ENCODE assay signal across 7 mouse cellular contexts in genomic region chr4:55077133-55077889, GRCm38 (mm10).
A peak's percentile ranks its signal among the peaks of the same experiment; 100 is the strongest.
DNase-seq lines count a peak whose midpoint lies in the region; ATAC-seq and TF ChIP-seq lines count a peak whose summit lies in the region.

No protein-coding gene starts in this region.

- H3K27me3 ChIP-seq in midbrain, embryonic 11.5 days (ENCODE audit: control insufficient read depth, insufficient read depth, low read length) = no peaks in the 10 kb centered on the region
- H3K27me3 ChIP-seq in stomach, postnatal 0 days (ENCODE audit: control insufficient read depth, insufficient read depth, low read length) = no peaks in the 10 kb centered on the region

- no peak for TF ChIP-seq POLR2A in brain, embryonic 14.5 days (IDR thresholded peaks at IDR 0.05; ENCODE audit: borderline replicate concordance, extremely low read depth, insufficient read depth, insufficient read length, poor library complexity, severe bottlenecking)

- H3K9me3 ChIP-seq in midbrain, embryonic 11.5 days (ENCODE audit: control insufficient read depth, low read length) = no peaks in the 10 kb centered on the region
- no peaks in the 10 kb centered on the region for H3K9me3 ChIP-seq in stomach, postnatal 0 days (ENCODE audit: control insufficient read depth, low read length)

- peak overlapping the region; percentile 72 for H3K27ac ChIP-seq in midbrain, embryonic 11.5 days (ENCODE audit: low read depth, low read length)
- H3K27ac ChIP-seq in stomach, postnatal 0 days (replicated peaks) = peak overlapping the region; percentile 31; the same call in 1 of the 2 replicates

- no peak for TF ChIP-seq EP300 in stomach, postnatal 0 days (optimal IDR thresholded peaks at IDR 0.05)

- WGBS in midbrain, embryonic 11.5 days = 27% methylated on average over 11 of the region's 11 CpGs
- WGBS in stomach, postnatal 0 days = 63% methylated on average over 11 of the region's 11 CpGs

- peak; percentile 18 for DNase-seq in ZHBTc4 (ENCODE audit: low read depth, low spot score)
- peak; percentile 94 for DNase-seq in brain, embryonic 14.5 days (ENCODE audit: low read depth)
- peak; percentile 60 to 63 for DNase-seq in heart, adult 9 months (ENCODE audit: low spot score in 2 of 2)
- peak; percentile 51 to 65 for DNase-seq in kidney, postnatal 36 days
- peak; percentile 91 for DNase-seq in midbrain, embryonic 11.5 days (ENCODE audit: low spot score, missing footprints)
- no peak for DNase-seq in stomach, postnatal 0 days (ENCODE audit: low spot score)
- DNase-seq in ovary, adult 18-20 months (ENCODE audit: low spot score) = no peak

- peak; percentile 81 for ATAC-seq in midbrain, embryonic 11.5 days (ENCODE audit: low FRiP score)
- no peak for ATAC-seq in stomach, postnatal 0 days (ENCODE audit: low FRiP score, low TSS enrichment)

- H3K4me2 ChIP-seq in midbrain, embryonic 11.5 days = no peak overlapping the region
- no peak overlapping the region for H3K4me2 ChIP-seq in stomach, postnatal 0 days (replicated peaks; ENCODE audit: low read depth)

- TF ChIP-seq CTCF in brain, embryonic 14.5 days (IDR thresholded peaks at IDR 0.05; ENCODE audit: borderline replicate concordance, extremely low read depth, insufficient read depth, insufficient read length) = no peak
- TF ChIP-seq CTCF in stomach, postnatal 0 days (IDR thresholded peaks at IDR 0.05; ENCODE audit: low read depth) = 0 out of 2 replicates have a peak, but pooled peaks have one; percentile 26

- peaks cover 14% of the 10 kb centered on the region for H3K4me1 ChIP-seq in midbrain, embryonic 11.5 days (ENCODE audit: control insufficient read depth, insufficient read depth, low read length)
- no peaks in the 10 kb centered on the region for H3K4me1 ChIP-seq in stomach, postnatal 0 days (replicated peaks; ENCODE audit: control insufficient read depth, insufficient read depth)

- no peak overlapping the region for H3K9ac ChIP-seq in midbrain, embryonic 11.5 days (ENCODE audit: low read length)
- H3K9ac ChIP-seq in stomach, postnatal 0 days (ENCODE audit: low read length) = no peak overlapping the region

- H3K4me3 ChIP-seq in midbrain, embryonic 11.5 days (ENCODE audit: low read depth, low read length) = no peak overlapping the region
- H3K4me3 ChIP-seq in stomach, postnatal 0 days (ENCODE audit: low read depth, low read length) = no peak overlapping the region

- peaks cover 36% of the 10 kb centered on the region for H3K36me3 ChIP-seq in midbrain, embryonic 11.5 days (ENCODE audit: control insufficient read depth, insufficient read depth, low read length)
- H3K36me3 ChIP-seq in stomach, postnatal 0 days (ENCODE audit: control insufficient read depth, insufficient read depth, low read length) = 0 out of 2 replicates have a peak, but pooled peaks cover 5% of the 10 kb centered on the region

Comparison
In these comparisons a context has a peak if more than half of its experiments do, and no peak if none do; other contexts are left out.
1. DNase-seq: peak in ZHBTc4 (single experiment), brain, embryonic 14.5 days (single experiment), heart, adult 9 months (2 of 2), kidney, postnatal 36 days (2 of 2) and midbrain, embryonic 11.5 days (single experiment); none in stomach, postnatal 0 days (single experiment) and ovary, adult 18-20 months (single experiment).